Mouse (Mus musculus) CH12.LX (cell line): Measurements from ENCODE around the gene Ank3.

Source experiments
- CHD2 ChIP-seq: IDR thresholded peaks from 2 replicates; pipeline ENCODE4 v1.6.1; 2011; ENCODE audit warnings: low read length, improper control_type of control experiment
- CTCF ChIP-seq, 2 experiments: IDR thresholded peaks in 1 of 2; conservative IDR thresholded peaks in 1 of 2; 2 replicates each; pipeline ENCODE4 v1.5.1; 2011 to 2012; ENCODE audit warnings: low read depth in 2 of 2, low read length in 2 of 2, improper control_type of control experiment in 1 of 2, inconsistent platforms in 1 of 2, mild to moderate bottlenecking in 1 of 2, moderate library complexity in 1 of 2
- EP300 ChIP-seq: IDR thresholded peaks from 2 replicates; pipeline ENCODE4 v1.6.1; 2011; ENCODE audit warnings: low read length, improper control_type of control experiment
- KAT2A ChIP-seq: IDR thresholded peaks from 2 replicates; pipeline ENCODE4 v1.6.1; 2012; ENCODE audit warnings: low read length, improper control_type of control experiment, inconsistent platforms; ENCODE audit not compliant: insufficient replicate concordance
- MXI1 ChIP-seq: IDR thresholded peaks from 2 replicates; pipeline ENCODE4 v1.6.1; 2011; ENCODE audit warnings: mild to moderate bottlenecking, low read depth, low read length, improper control_type of control experiment
- SMC3 ChIP-seq: IDR thresholded peaks from 2 replicates; pipeline ENCODE4 v1.6.1; 2011; ENCODE audit warnings: low read depth, low read length, improper control_type of control experiment
- TCF12 ChIP-seq: IDR thresholded peaks from 2 replicates; pipeline ENCODE4 v1.6.1; 2014; ENCODE audit warnings: low read depth, mild to moderate bottlenecking, inconsistent platforms, low read length, improper control_type of control experiment
- USF1 ChIP-seq: IDR thresholded peaks from 2 replicates; pipeline ENCODE4 v1.6.1; 2014; ENCODE audit warnings: low read depth, mild to moderate bottlenecking, inconsistent platforms, low read length, improper control_type of control experiment

GRCm38 (mm10) chr10:69786220-69786993, 387.8 kb downstream of the Ank3 start:
- TF ChIP-seq MXI1 (no peak), CTCF (conservative IDR thresholded peaks at IDR 0.05 in 1 of 2, IDR thresholded peaks at IDR 0.05 in 1 of 2; ENCODE audit: low read depth in 2 of 2, low read length in 2 of 2) (no peak), EP300 (no peak), SMC3 (no peak), USF1 (no peak), KAT2A (no peak), CHD2 (no peak), TCF12 (no peak)
